Mouse (Mus musculus): ENCODE results near the gene Evi5l. TPM values are rescaled to one million over a fixed set of nuclear protein-coding genes. Genes with fewer than 3 reads are reported as not detected.

The Evi5l gene
- total RNA-seq, 1 experiment = 5.2 TPM

- Histone ChIP-seq H3K36me3 (ENCODE audit: control insufficient read depth, insufficient read depth, low read length, poor library complexity, severe bottlenecking) (peaks cover 30% of the 10 kb centered on the region), H3K9me3 (ENCODE audit: control insufficient read depth, insufficient read depth, low read depth, low read length) (no peaks in the 10 kb centered on the region), H3K4me3 (ENCODE audit: insufficient read depth in 1 of 2, low read depth in 1 of 2, low read length in 2 of 2, poor library complexity in 1 of 2, severe bottlenecking in 1 of 2) (no peak overlapping the region), H3K27ac (ENCODE audit: insufficient read depth, low read depth, low read length, poor library complexity, severe bottlenecking) (no peak overlapping the region), H3K4me1 (ENCODE audit: control insufficient read depth in 2 of 2, insufficient read depth in 2 of 2, low read length in 2 of 2, poor library complexity in 1 of 2) (peaks cover 4 to 14% of the 10 kb centered on the region in 2 experiments; a peak in 2 of 4 replicates), H3K9ac (ENCODE audit: insufficient read depth, low read depth, low read length, poor library complexity, severe bottlenecking) (no peak overlapping the region)
- DNase-seq (ENCODE audit: low read depth, low spot score) = no peak
- TF ChIP-seq HCFC1 (IDR thresholded peaks at IDR 0.05; ENCODE audit: borderline replicate concordance, insufficient read depth, low read length) (no peak), ZNF384 (IDR thresholded peaks at IDR 0.05; ENCODE audit: low read depth, low read length) (no peak), CHD2 (IDR thresholded peaks at IDR 0.05; ENCODE audit: low read depth, low read length) (no peak), ZC3H11A (IDR thresholded peaks at IDR 0.05; ENCODE audit: borderline replicate concordance, low read depth, low read length) (no peak), MAFK (IDR thresholded peaks at IDR 0.05; ENCODE audit: insufficient read depth, low read depth, low read length) (no peak)
- in situ Hi-C loops (cut with MboI; ENCODE audit: low sequenced_read_pairs in 2 of 2, unreplicated experiment in 2 of 2) = no loop called here
Measured at GRCm38 (mm10) chr8:4245737-4246136, 79.4 kb downstream of the Evi5l start.

- Histone ChIP-seq H3K36me3 (ENCODE audit: control insufficient read depth, insufficient read depth, low read length, poor library complexity, severe bottlenecking) (peaks cover 30% of the 10 kb centered on the region), H3K9me3 (ENCODE audit: control insufficient read depth, insufficient read depth, low read depth, low read length) (no peaks in the 10 kb centered on the region), H3K9ac (ENCODE audit: insufficient read depth, low read depth, low read length, poor library complexity, severe bottlenecking) (no peak overlapping the region), H3K4me1 (ENCODE audit: control insufficient read depth in 2 of 2, insufficient read depth in 2 of 2, low read length in 2 of 2, poor library complexity in 1 of 2) (peaks cover 4 to 14% of the 10 kb centered on the region in 2 experiments; a peak in 2 of 4 replicates), H3K27ac (ENCODE audit: insufficient read depth, low read depth, low read length, poor library complexity, severe bottlenecking) (no peak overlapping the region), H3K4me3 (ENCODE audit: insufficient read depth in 1 of 2, low read depth in 1 of 2, low read length in 2 of 2, poor library complexity in 1 of 2, severe bottlenecking in 1 of 2) (no peak overlapping the region)
- no peak for TF ChIP-seq ZC3H11A (IDR thresholded peaks at IDR 0.05; ENCODE audit: borderline replicate concordance, low read depth, low read length)
- TF ChIP-seq HCFC1 (IDR thresholded peaks at IDR 0.05; ENCODE audit: borderline replicate concordance, insufficient read depth, low read length) = no peak
- TF ChIP-seq ZNF384 (IDR thresholded peaks at IDR 0.05; ENCODE audit: low read depth, low read length) = no peak
- no peak for TF ChIP-seq CHD2 (IDR thresholded peaks at IDR 0.05; ENCODE audit: low read depth, low read length)
- no peak for TF ChIP-seq MAFK (IDR thresholded peaks at IDR 0.05; ENCODE audit: insufficient read depth, low read depth, low read length)
- no peak for DNase-seq (ENCODE audit: low read depth, low spot score)
- in situ Hi-C loops (cut with MboI; ENCODE audit: low sequenced_read_pairs in 2 of 2, unreplicated experiment in 2 of 2) = no loop called here
Measured at GRCm38 (mm10) chr8:4247241-4247640, 80.9 kb downstream of the Evi5l start.

- peak within 1 kb of the TSS; percentile 19; the same call in 1 of the 2 replicates for H3K9ac ChIP-seq (ENCODE audit: insufficient read depth, low read depth, low read length, poor library complexity, severe bottlenecking)
- no peak for DNase-seq (ENCODE audit: low read depth, low spot score)
- no peak for TF ChIP-seq ZNF384 (IDR thresholded peaks at IDR 0.05; ENCODE audit: low read depth, low read length)
- TF ChIP-seq CHD2 (IDR thresholded peaks at IDR 0.05; ENCODE audit: low read depth, low read length) = no peak
- TF ChIP-seq MAFK (IDR thresholded peaks at IDR 0.05; ENCODE audit: insufficient read depth, low read depth, low read length) = no peak
- no peak for TF ChIP-seq ZC3H11A (IDR thresholded peaks at IDR 0.05; ENCODE audit: borderline replicate concordance, low read depth, low read length)
- no peak for TF ChIP-seq HCFC1 (IDR thresholded peaks at IDR 0.05; ENCODE audit: borderline replicate concordance, insufficient read depth, low read length)
- in situ Hi-C loops (cut with MboI; ENCODE audit: low sequenced_read_pairs in 2 of 2, unreplicated experiment in 2 of 2) = no loop called here
- H3K27ac ChIP-seq (ENCODE audit: insufficient read depth, low read depth, low read length, poor library complexity, severe bottlenecking) = no peak within 1 kb of the TSS
- no peaks in the 10 kb centered on the region for H3K9me3 ChIP-seq (ENCODE audit: control insufficient read depth, insufficient read depth, low read depth, low read length)
- peak within 1 kb of the TSS; percentile 16 to 45; a peak in 2 of 4 replicates for H3K4me3 ChIP-seq (ENCODE audit: insufficient read depth in 1 of 2, low read depth in 1 of 2, low read length in 2 of 2, poor library complexity in 1 of 2, severe bottlenecking in 1 of 2)
- peaks cover 8 to 16% of the 10 kb centered on the region in 2 experiments; a peak in 2 of 4 replicates for H3K4me1 ChIP-seq (ENCODE audit: control insufficient read depth in 2 of 2, insufficient read depth in 2 of 2, low read length in 2 of 2, poor library complexity in 1 of 2)
- H3K36me3 ChIP-seq (ENCODE audit: control insufficient read depth, insufficient read depth, low read length, poor library complexity, severe bottlenecking) = peaks cover 29% of the 10 kb centered on the region
Measured at GRCm38 (mm10) chr8:4247951-4248540, 81.7 kb downstream of the Evi5l start, which contains the start of gene Tgfbr3l. Gene Tgfbr3l, plus strand, starts transcription at chr8:4248214.

- H3K4me1 ChIP-seq (ENCODE audit: control insufficient read depth in 2 of 2, insufficient read depth in 2 of 2, low read length in 2 of 2, poor library complexity in 1 of 2) = peaks cover 8 to 20% of the 10 kb centered on the region in 2 experiments; a peak in 2 of 4 replicates
- no peaks in the 10 kb centered on the region for H3K9me3 ChIP-seq (ENCODE audit: control insufficient read depth, insufficient read depth, low read depth, low read length)
- TF ChIP-seq ZC3H11A (IDR thresholded peaks at IDR 0.05; ENCODE audit: borderline replicate concordance, low read depth, low read length) (no peak), ZNF384 (IDR thresholded peaks at IDR 0.05; ENCODE audit: low read depth, low read length) (no peak), CHD2 (IDR thresholded peaks at IDR 0.05; ENCODE audit: low read depth, low read length) (no peak), MAFK (IDR thresholded peaks at IDR 0.05; ENCODE audit: insufficient read depth, low read depth, low read length) (no peak), HCFC1 (IDR thresholded peaks at IDR 0.05; ENCODE audit: borderline replicate concordance, insufficient read depth, low read length) (no peak)
- in situ Hi-C loops (cut with MboI; ENCODE audit: low sequenced_read_pairs in 2 of 2, unreplicated experiment in 2 of 2) = no loop called here
- H3K27ac ChIP-seq (ENCODE audit: insufficient read depth, low read depth, low read length, poor library complexity, severe bottlenecking) = no peak overlapping the region
- H3K9ac ChIP-seq (ENCODE audit: insufficient read depth, low read depth, low read length, poor library complexity, severe bottlenecking) = peak overlapping the region; percentile 19
- peaks cover 17% of the 10 kb centered on the region for H3K36me3 ChIP-seq (ENCODE audit: control insufficient read depth, insufficient read depth, low read length, poor library complexity, severe bottlenecking)
- peak overlapping the region; percentile 16 to 45; a peak in 3 of 4 replicates for H3K4me3 ChIP-seq (ENCODE audit: insufficient read depth in 1 of 2, low read depth in 1 of 2, low read length in 2 of 2, poor library complexity in 1 of 2, severe bottlenecking in 1 of 2)
- no peak for DNase-seq (ENCODE audit: low read depth, low spot score)
Measured at GRCm38 (mm10) chr8:4249213-4249612, 82.8 kb downstream of the Evi5l start.

Measured in ES-E14 (cell line).